Mouse (Mus musculus) MEL (cell line): Measurements from ENCODE around the gene Olfr906.

Experiments
- CTCF ChIP-seq, 3 experiments: IDR thresholded peaks in 2 of 3; conservative IDR thresholded peaks in 1 of 3; 2 replicates each; pipeline ENCODE4 v1.5.1; 2011 to 2012; ENCODE audit warnings: low read length in 3 of 3, low read depth in 2 of 3, mild to moderate bottlenecking in 2 of 3, improper control_type of control experiment in 1 of 3, inconsistent platforms in 1 of 3, mixed read lengths in 1 of 3, moderate library complexity in 1 of 3; ENCODE audit not compliant: control insufficient read depth in 1 of 3, insufficient read depth in 1 of 3, poor library complexity in 1 of 3, severe bottlenecking in 1 of 3
- E2F4 ChIP-seq: IDR thresholded peaks from 2 replicates; pipeline ENCODE4 v1.6.1; 2011; ENCODE audit warnings: low read depth, low read length, improper control_type of control experiment, borderline replicate concordance
- HCFC1 ChIP-seq: IDR thresholded peaks from 2 replicates; pipeline ENCODE4 v1.6.1; 2012; ENCODE audit warnings: low read depth, mild to moderate bottlenecking, inconsistent platforms, low read length, improper control_type of control experiment, moderate library complexity
- NRF1 ChIP-seq: IDR thresholded peaks from 2 replicates; pipeline ENCODE4 v1.6.1; 2014; ENCODE audit warnings: low read depth, mild to moderate bottlenecking, inconsistent platforms, low read length, improper control_type of control experiment, moderate library complexity; ENCODE audit not compliant: poor library complexity, insufficient read depth, severe bottlenecking
- POLR2A ChIP-seq, 2 experiments: IDR thresholded peaks; 2 replicates each; pipeline ENCODE4 v1.6.1; 2011 to 2012; ENCODE audit warnings: low read length in 2 of 2, mild to moderate bottlenecking in 2 of 2, control low read depth in 1 of 2, improper control_type of control experiment in 1 of 2, low read depth in 1 of 2, moderate library complexity in 1 of 2; ENCODE audit not compliant: control insufficient read depth in 1 of 2, insufficient read depth in 1 of 2, poor library complexity in 1 of 2
- ZKSCAN1 ChIP-seq: IDR thresholded peaks from 2 replicates; pipeline ENCODE4 v1.6.1; 2012; ENCODE audit warnings: low read depth, mild to moderate bottlenecking, inconsistent platforms, low read length, improper control_type of control experiment, moderate library complexity

GRCm38 (mm10) chr9:38495501-38495900, 8.6 kb downstream of the Olfr906 start, which contains the start of gene Olfr907:
- no peak for TF ChIP-seq ZKSCAN1
- no peak for TF ChIP-seq POLR2A (IDR thresholded peaks at IDR 0.05; ENCODE audit: control insufficient read depth in 1 of 2, insufficient read depth in 1 of 2, low read depth in 1 of 2, low read length in 2 of 2, poor library complexity in 1 of 2)
- TF ChIP-seq E2F4, result no peak
- TF ChIP-seq CTCF (IDR thresholded peaks at IDR 0.05 in 2 of 3, conservative IDR thresholded peaks at IDR 0.05 in 1 of 3; ENCODE audit: control insufficient read depth in 1 of 3, insufficient read depth in 1 of 3, low read depth in 2 of 3, low read length in 3 of 3, poor library complexity in 1 of 3, severe bottlenecking in 1 of 3), result no peak
- no peak for TF ChIP-seq HCFC1
- TF ChIP-seq NRF1, result no peak
